In the genomic region with DNA sequence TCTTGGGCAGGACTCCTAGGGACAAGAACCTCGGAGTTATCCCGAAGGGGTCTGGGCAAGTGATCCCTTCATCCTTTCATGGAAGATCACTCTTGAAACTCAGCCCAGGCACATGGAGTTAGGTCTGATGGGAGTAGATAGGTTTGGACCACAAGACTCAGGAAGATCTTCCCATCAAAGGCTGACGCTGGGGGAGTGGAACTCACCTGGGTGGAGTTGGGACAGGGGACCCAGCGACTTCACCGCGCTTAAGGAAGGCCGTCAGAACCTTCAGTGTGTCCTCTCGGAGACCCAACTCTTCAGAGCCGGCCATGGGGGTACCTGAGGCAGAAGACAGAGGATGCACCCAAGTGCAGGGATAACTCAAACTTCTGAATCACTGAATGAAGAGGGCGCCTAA, we compare ENCODE assay signal across 8 mouse cellular contexts. TPM values are rescaled to one million over a fixed set of nuclear protein-coding genes. Genes with fewer than 3 reads are reported as not detected.
DNase-seq lines count a peak whose midpoint lies in the region; ATAC-seq and TF ChIP-seq lines count a peak whose summit lies in the region.

No protein-coding gene starts in this region.

- ATAC-seq in limb, embryonic 14.5 days (ENCODE audit: low FRiP score, low read depth), result no peak
- ATAC-seq in stomach, embryonic 16.5 days (ENCODE audit: insufficient read depth, low FRiP score), result no peak

- H3K4me2 ChIP-seq in limb, embryonic 14.5 days (replicated peaks; ENCODE audit: low read depth, low read length, severe bottlenecking), result peak overlapping the region; percentile 60
- H3K4me2 ChIP-seq in stomach, embryonic 16.5 days (ENCODE audit: low read depth, low read length), result peak overlapping the region; percentile 94

- no peak overlapping the region for H3K27ac ChIP-seq in thymus, adult 2 months (ENCODE audit: control insufficient read depth, insufficient read depth, low read length)
- H3K27ac ChIP-seq in limb, embryonic 14.5 days (replicated peaks; ENCODE audit: low read depth, low read length), result peak overlapping the region; percentile 71; the same call in 1 of the 2 replicates
- peak overlapping the region; percentile 91 for H3K27ac ChIP-seq in stomach, embryonic 16.5 days (ENCODE audit: low read length)

- peak overlapping the region; percentile 53 for H3K4me3 ChIP-seq in thymus, adult 2 months (ENCODE audit: control insufficient read depth, insufficient read depth, low read length)
- H3K4me3 ChIP-seq in limb, embryonic 14.5 days (replicated peaks; ENCODE audit: low read length), result peak overlapping the region; percentile 68
- H3K4me3 ChIP-seq in stomach, embryonic 16.5 days (replicated peaks; ENCODE audit: low read length), result peak overlapping the region; percentile 82

- peaks cover 21% of the 10 kb centered on the region for H3K36me3 ChIP-seq in thymus, adult 2 months (ENCODE audit: control insufficient read depth, insufficient read depth, low read length)
- H3K36me3 ChIP-seq in limb, embryonic 14.5 days (ENCODE audit: control insufficient read depth, insufficient read depth, low read length), result peaks cover 64% of the 10 kb centered on the region
- peaks cover 31% of the 10 kb centered on the region for H3K36me3 ChIP-seq in stomach, embryonic 16.5 days (ENCODE audit: control insufficient read depth, insufficient read depth, low read length)

- no peaks in the 10 kb centered on the region for H3K9me3 ChIP-seq in limb, embryonic 14.5 days (ENCODE audit: control insufficient read depth, low read length)
- H3K9me3 ChIP-seq in stomach, embryonic 16.5 days (replicated peaks; ENCODE audit: control insufficient read depth, low read length), result no peaks in the 10 kb centered on the region

- peaks cover 20% of the 10 kb centered on the region for H3K4me1 ChIP-seq in thymus, adult 2 months (replicated peaks; ENCODE audit: control insufficient read depth, insufficient read depth, low read length)
- peaks cover 15% of the 10 kb centered on the region for H3K4me1 ChIP-seq in limb, embryonic 14.5 days (ENCODE audit: control insufficient read depth, insufficient read depth, low read length)
- H3K4me1 ChIP-seq in stomach, embryonic 16.5 days (ENCODE audit: control insufficient read depth, insufficient read depth, low read length), result peaks cover 32% of the 10 kb centered on the region

- peak overlapping the region; percentile 58 for H3K9ac ChIP-seq in limb, embryonic 14.5 days (ENCODE audit: low read depth, low read length, severe bottlenecking)
- H3K9ac ChIP-seq in stomach, embryonic 16.5 days (ENCODE audit: low read length), result peak overlapping the region; percentile 89

- DNase-seq in embryo, embryonic 10.5 days (ENCODE audit: low spot score), result peak; percentile 14
- no peak for DNase-seq in embryo, embryonic 9.5 days (ENCODE audit: extremely low spot score)
- no peak for DNase-seq in thymus, adult 2 months
- no peak for DNase-seq in thymus, postnatal 0 days (ENCODE audit: low spot score)
- no peak for DNase-seq in limb, embryonic 14.5 days (ENCODE audit: low spot score)
- no peak for DNase-seq in gastrocnemius, postnatal 25 days
- no peak for DNase-seq in yolk sac, embryonic 10.5 days (ENCODE audit: low spot score)

- H3K27me3 ChIP-seq in thymus, adult 2 months (ENCODE audit: control insufficient read depth, insufficient read depth, low read length), result no peaks in the 10 kb centered on the region
- H3K27me3 ChIP-seq in limb, embryonic 14.5 days (ENCODE audit: control insufficient read depth, insufficient read depth, low read length), result no peaks in the 10 kb centered on the region
- H3K27me3 ChIP-seq in stomach, embryonic 16.5 days (ENCODE audit: control insufficient read depth, insufficient read depth, low read length), result no peaks in the 10 kb centered on the region

- WGBS in thymus, adult 2 months, result 11% methylated on average over 10 of the region's 10 CpGs
- WGBS in limb, embryonic 14.5 days, result 15% methylated on average over 10 of the region's 10 CpGs
- WGBS in stomach, embryonic 16.5 days, result 8% methylated on average over 10 of the region's 10 CpGs

- TF ChIP-seq CTCF in thymus, adult 2 months (IDR thresholded peaks at IDR 0.05; ENCODE audit: borderline replicate concordance, control insufficient read depth, extremely low read depth, insufficient read depth, low read length, poor library complexity), result no peak

- TF ChIP-seq POLR2A in thymus, adult 2 months (IDR thresholded peaks at IDR 0.05; ENCODE audit: control insufficient read depth, extremely low read depth, insufficient read depth, low read length, poor library complexity), result no peak
- no peak for TF ChIP-seq POLR2A in limb, embryonic 14.5 days (IDR thresholded peaks at IDR 0.05; ENCODE audit: borderline replicate concordance, extremely low read depth, insufficient read depth, insufficient read length)

RNA-seq across cellular contexts. Expression of gene Irf3, which starts 0.8 kb away (rescaled TPM):
- 227 and 277 TPM in 2 replicates for polyA plus RNA-seq in thymus, adult 2 months (2012; rRNA removed)
- polyA plus RNA-seq in thymus, postnatal 0 days (2015; fragmentation: Nextera tagmentation; extraction: Ambion mirVana), result 138 and 145 TPM in 2 replicates
- 142 and 168 TPM in 2 replicates for polyA plus RNA-seq in limb, embryonic 14.5 days (2012; rRNA removed)
- 92.5 and 92.7 TPM in 2 replicates for polyA plus RNA-seq in limb, embryonic 14.5 days (2014; fragmentation: Nextera tagmentation; extraction: Ambion mirVana)
- 96.2 and 96.4 TPM in 2 replicates for polyA plus RNA-seq in stomach, embryonic 16.5 days (2015; fragmentation: Nextera tagmentation; extraction: Ambion mirVana)
- 10 to 100 TPM; 16.1 to 20.9 TPM for total RNA-seq in gastrocnemius, postnatal 25 days (2021)

RNA-seq across cellular contexts. Expression of gene Bcl2l12, which starts 1.8 kb away (rescaled TPM):
- polyA plus RNA-seq in thymus, adult 2 months (2012; rRNA removed), result 85.6 and 87.4 TPM in 2 replicates
- polyA plus RNA-seq in thymus, postnatal 0 days (2015; fragmentation: Nextera tagmentation; extraction: Ambion mirVana), result 66.6 and 68.8 TPM in 2 replicates
- polyA plus RNA-seq in limb, embryonic 14.5 days (2012; rRNA removed), result 81.3 and 104 TPM in 2 replicates
- polyA plus RNA-seq in limb, embryonic 14.5 days (2014; fragmentation: Nextera tagmentation; extraction: Ambion mirVana), result 54.9 and 62.9 TPM in 2 replicates
- 43.8 and 45.8 TPM in 2 replicates for polyA plus RNA-seq in stomach, embryonic 16.5 days (2015; fragmentation: Nextera tagmentation; extraction: Ambion mirVana)
- 1 to 10 TPM; 7.4 to 9.6 TPM for total RNA-seq in gastrocnemius, postnatal 25 days (2021)

RNA-seq across cellular contexts. Expression of gene Prmt1, which starts 10.3 kb away (rescaled TPM):
- 242 and 260 TPM in 2 replicates for polyA plus RNA-seq in thymus, adult 2 months (2012; rRNA removed)
- polyA plus RNA-seq in thymus, postnatal 0 days (2015; fragmentation: Nextera tagmentation; extraction: Ambion mirVana), result 364 and 365 TPM in 2 replicates
- 607 and 720 TPM in 2 replicates for polyA plus RNA-seq in limb, embryonic 14.5 days (2012; rRNA removed)
- polyA plus RNA-seq in limb, embryonic 14.5 days (2014; fragmentation: Nextera tagmentation; extraction: Ambion mirVana), result 166 and 187 TPM in 2 replicates
- polyA plus RNA-seq in stomach, embryonic 16.5 days (2015; fragmentation: Nextera tagmentation; extraction: Ambion mirVana), result 302 and 324 TPM in 2 replicates
- 100 to 1,000 TPM; 119 to 142 TPM for total RNA-seq in gastrocnemius, postnatal 25 days (2021)

RNA-seq across cellular contexts. Expression of gene Scaf1, which starts 19.5 kb away (rescaled TPM):
- polyA plus RNA-seq in thymus, adult 2 months (2012; rRNA removed), result 118 and 131 TPM in 2 replicates
- polyA plus RNA-seq in thymus, postnatal 0 days (2015; fragmentation: Nextera tagmentation; extraction: Ambion mirVana), result 19.6 and 20.1 TPM in 2 replicates
- polyA plus RNA-seq in limb, embryonic 14.5 days (2012; rRNA removed), result 114 and 135 TPM in 2 replicates
- polyA plus RNA-seq in limb, embryonic 14.5 days (2014; fragmentation: Nextera tagmentation; extraction: Ambion mirVana), result 50.7 and 58.3 TPM in 2 replicates
- 22.9 and 24.5 TPM in 2 replicates for polyA plus RNA-seq in stomach, embryonic 16.5 days (2015; fragmentation: Nextera tagmentation; extraction: Ambion mirVana)
- total RNA-seq in gastrocnemius, postnatal 25 days (2021), result 10 to 100 TPM; 35.8 to 38.1 TPM

RNA-seq across cellular contexts. Expression of gene Rras, which starts 21.1 kb away (rescaled TPM):
- polyA plus RNA-seq in thymus, adult 2 months (2012; rRNA removed), result 41.7 and 62.3 TPM in 2 replicates
- polyA plus RNA-seq in thymus, postnatal 0 days (2015; fragmentation: Nextera tagmentation; extraction: Ambion mirVana), result 35.8 and 37.0 TPM in 2 replicates
- polyA plus RNA-seq in limb, embryonic 14.5 days (2012; rRNA removed), result 53.8 and 60.9 TPM in 2 replicates
- 42.8 and 43.7 TPM in 2 replicates for polyA plus RNA-seq in limb, embryonic 14.5 days (2014; fragmentation: Nextera tagmentation; extraction: Ambion mirVana)
- 63.6 and 68.0 TPM in 2 replicates for polyA plus RNA-seq in stomach, embryonic 16.5 days (2015; fragmentation: Nextera tagmentation; extraction: Ambion mirVana)
- 10 to 100 TPM; 22.5 to 30.6 TPM for total RNA-seq in gastrocnemius, postnatal 25 days (2021)
